Mouse (Mus musculus) heart, embryonic 14.5 days (tissue): ENCODE measurements at regions not wholly inside any gene's neighbourhood (a gene's known extent, or its start where the extent isn't known, plus 50 kb on each side); places are given as distances from the start of the nearest gene placed in this dataset.

ENCODE experiments used
- ATAC-seq: fragments of 200-750 bp; cut with Nextera tagmentation; 2 replicates; pipeline ENCODE4 v1.8.0; 2017; ENCODE audit warnings: low read depth, moderate TSS enrichment; ENCODE audit not compliant: insufficient number of reproducible peaks, insufficient read depth, low FRiP score
- H3K27ac ChIP-seq, 2 experiments: fragments of 200-500 bp in 1 of 2; fragments of 300-500 bp in 1 of 2; sonication (generic) in 1 of 2; replicated peaks in 1 of 2; 2 replicates each; pipeline ENCODE4 v1.5.1; 2012 to 2014; ENCODE audit warnings: low read depth in 2 of 2, low read length in 2 of 2, control low read depth in 1 of 2, mild to moderate bottlenecking in 1 of 2, mixed read lengths in 1 of 2; ENCODE audit not compliant: control insufficient read depth in 1 of 2, insufficient read depth in 1 of 2
- H3K27me3 ChIP-seq: fragments of 300-500 bp; sonication (generic); 2 replicates; pipeline ENCODE4 v1.6.1; 2014; ENCODE audit warnings: mild to moderate bottlenecking, low read length, control low read depth; ENCODE audit not compliant: control insufficient read depth, insufficient read depth
- H3K36me3 ChIP-seq: fragments of 300-500 bp; sonication (generic); 2 replicates; pipeline ENCODE4 v1.6.1; 2014; ENCODE audit warnings: mild to moderate bottlenecking, control low read depth, low read length, mixed read lengths; ENCODE audit not compliant: control insufficient read depth, insufficient read depth
- H3K4me1 ChIP-seq, 2 experiments: fragments of 200-500 bp in 1 of 2; fragments of 300-500 bp in 1 of 2; sonication (generic) in 1 of 2; 2 replicates each; pipeline ENCODE4 v1.6.1; 2012 to 2014; ENCODE audit warnings: low read length in 2 of 2, control low read depth in 1 of 2, mixed read lengths in 1 of 2; ENCODE audit not compliant: control insufficient read depth in 2 of 2, insufficient read depth in 2 of 2
- H3K4me2 ChIP-seq: fragments of 300-500 bp; sonication (generic); 2 replicates; pipeline ENCODE4 v1.6.1; 2014; ENCODE audit warnings: mild to moderate bottlenecking, low read length
- H3K4me3 ChIP-seq, 2 experiments: fragments of 200-500 bp in 1 of 2; fragments of 300-500 bp in 1 of 2; sonication (generic) in 1 of 2; 2 replicates each; pipeline ENCODE4 v1.5.1; 2012 to 2014; ENCODE audit warnings: low read length in 2 of 2, mild to moderate bottlenecking in 2 of 2, control low read depth in 1 of 2, low read depth in 1 of 2, moderate library complexity in 1 of 2; ENCODE audit not compliant: control insufficient read depth in 1 of 2, insufficient read depth in 1 of 2
- H3K9ac ChIP-seq: fragments of 300-500 bp; sonication (generic); 2 replicates; pipeline ENCODE4 v1.6.1; 2014; ENCODE audit warnings: mild to moderate bottlenecking, low read length
- H3K9me3 ChIP-seq: fragments of 300-500 bp; sonication (generic); 2 replicates; pipeline ENCODE4 v1.6.1; 2016; ENCODE audit warnings: low read length, control low read depth; ENCODE audit not compliant: control insufficient read depth
- WGBS: fragments of 180-500 bp; shearing (Covaris S2); extraction: QIAGEN DNeasy Blood & Tissue Kit; methylation state at CpG from one replicate; pipeline ENCODE4 v1.1.7; 2014; 5-methylcytosine and 5-hydroxymethylcytosine counted together

GRCm38 (mm10) chr15:5446756-5447314, 202.8 kb upstream of the Ptger4 start:
- Histone ChIP-seq H3K9ac (no peak overlapping the region), H3K9me3 (no peaks in the 10 kb centered on the region), H3K36me3 (no peaks in the 10 kb centered on the region), H3K4me2 (no peak overlapping the region), H3K27me3 (no peaks in the 10 kb centered on the region), H3K27ac (no peak overlapping the region), H3K4me1 (peaks cover 0 to 7% of the 10 kb centered on the region in 2 experiments; a peak in 2 of 4 replicates), H3K4me3 (no peak overlapping the region)
- no peak for ATAC-seq
- 51% methylated on average over 4 of the region's 4 CpGs for WGBS

DNA sequence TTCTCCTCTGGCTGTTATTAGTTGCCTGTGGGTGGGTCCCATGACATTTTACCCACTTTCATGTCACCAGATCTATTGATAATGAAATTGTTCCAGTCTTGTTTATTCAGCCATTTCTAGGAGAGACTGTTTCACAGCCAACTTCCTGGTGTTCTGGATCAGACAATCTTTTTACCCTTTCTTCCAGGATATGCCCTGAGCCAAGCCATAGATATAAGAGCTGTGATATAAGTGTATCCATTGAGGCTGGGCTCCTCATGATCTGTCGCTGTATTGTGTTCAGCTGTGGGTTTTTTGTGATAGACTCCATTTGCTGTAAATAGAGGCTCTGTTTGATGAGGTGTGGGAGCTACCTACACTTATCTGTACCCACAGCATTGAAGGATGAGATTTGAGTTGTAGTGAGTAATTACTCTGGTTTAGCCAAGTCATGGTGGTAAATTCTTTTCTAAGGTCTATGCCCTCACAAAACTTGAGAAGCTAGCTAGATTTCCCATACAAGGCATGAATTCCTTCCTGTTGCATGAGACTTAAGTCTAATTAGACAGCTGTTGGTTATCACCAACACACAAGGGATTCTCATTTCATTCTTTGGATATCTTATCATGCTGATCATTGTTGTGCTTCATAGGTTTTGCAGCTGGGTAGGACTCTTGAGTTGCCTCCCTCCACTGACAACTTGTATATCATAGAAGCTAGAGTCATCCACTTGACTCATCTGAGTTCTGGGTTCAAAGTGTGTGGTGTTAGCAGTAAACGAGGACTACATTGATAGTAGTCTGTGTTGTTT, 203.9 kb upstream of the Ptger4 start:
- WGBS = 71% methylated on average over 2 of the region's 2 CpGs
- Histone ChIP-seq H3K4me2 (no peak overlapping the region), H3K9ac (no peak overlapping the region), H3K4me3 (no peak overlapping the region), H3K9me3 (no peaks in the 10 kb centered on the region), H3K36me3 (no peaks in the 10 kb centered on the region), H3K27ac (no peak overlapping the region), H3K27me3 (no peaks in the 10 kb centered on the region), H3K4me1 (peaks cover 0 to 7% of the 10 kb centered on the region in 2 experiments; a peak in 2 of 4 replicates)
- no peak for ATAC-seq

GRCm38 (mm10) chr15:5459083-5459482, 215.1 kb upstream of the Ptger4 start:
- no peaks in the 10 kb centered on the region for H3K27me3 ChIP-seq
- no peak overlapping the region for H3K4me2 ChIP-seq
- no peaks in the 10 kb centered on the region for H3K36me3 ChIP-seq
- H3K4me1 ChIP-seq = no peaks in the 10 kb centered on the region
- H3K4me3 ChIP-seq = no peak overlapping the region
- ATAC-seq = no peak
- H3K9me3 ChIP-seq = no peaks in the 10 kb centered on the region
- WGBS = 79% methylated on average over 3 of the region's 3 CpGs
- H3K27ac ChIP-seq = no peak overlapping the region
- no peak overlapping the region for H3K9ac ChIP-seq

DNA sequence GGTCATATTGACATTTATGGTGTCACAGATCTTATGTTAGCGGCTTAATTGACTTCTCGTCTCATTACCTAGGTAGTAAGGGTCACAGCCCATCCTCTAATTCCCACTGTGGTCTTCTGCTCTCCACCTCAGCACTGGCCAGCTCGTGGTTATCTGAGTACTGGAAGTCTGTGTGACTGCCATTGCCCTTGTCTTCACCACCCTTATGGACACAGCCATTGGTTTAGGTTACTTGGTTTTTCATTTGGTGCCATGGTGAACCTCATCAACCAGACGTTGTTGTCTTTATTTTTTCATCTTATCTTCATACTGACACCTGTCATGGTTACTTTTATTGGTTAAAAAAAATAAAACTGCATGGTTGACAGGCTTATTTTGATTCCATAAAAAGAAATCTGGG, 215.6 kb upstream of the Ptger4 start:
- no peaks in the 10 kb centered on the region for H3K4me1 ChIP-seq
- no peaks in the 10 kb centered on the region for H3K9me3 ChIP-seq
- no peak for ATAC-seq
- H3K36me3 ChIP-seq = no peaks in the 10 kb centered on the region
- H3K4me3 ChIP-seq = no peak overlapping the region
- H3K9ac ChIP-seq = no peak overlapping the region
- 82% methylated on average over 4 of the region's 4 CpGs for WGBS
- H3K4me2 ChIP-seq = no peak overlapping the region
- H3K27ac ChIP-seq = no peak overlapping the region
- H3K27me3 ChIP-seq = no peaks in the 10 kb centered on the region

DNA sequence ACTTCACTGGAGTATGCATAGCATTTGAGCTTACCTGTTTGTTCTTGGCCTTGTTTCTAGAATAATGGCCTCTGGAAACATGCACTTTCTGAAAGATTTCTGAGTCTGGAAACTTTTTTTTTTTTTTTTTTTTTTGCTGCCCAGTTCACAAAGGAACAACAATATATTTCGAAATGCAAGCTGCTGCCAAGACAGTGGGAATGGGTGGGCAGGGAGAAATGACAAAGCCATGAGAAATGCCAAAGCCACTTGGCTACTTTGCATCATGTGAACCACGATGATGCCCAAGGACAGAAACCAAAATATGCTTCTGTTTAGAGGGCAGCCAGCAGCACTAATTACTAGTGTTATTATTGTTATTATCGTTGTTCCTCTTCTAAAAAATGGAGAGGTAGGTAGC, 218.7 kb upstream of the Ptger4 start:
- no peak for ATAC-seq
- no peak overlapping the region for H3K4me3 ChIP-seq
- H3K9ac ChIP-seq = no peak overlapping the region
- no peak overlapping the region for H3K27ac ChIP-seq
- WGBS = 74% methylated on average over 3 of the region's 3 CpGs
- H3K4me1 ChIP-seq = no peaks in the 10 kb centered on the region
- H3K36me3 ChIP-seq = no peaks in the 10 kb centered on the region
- H3K9me3 ChIP-seq = no peaks in the 10 kb centered on the region
- H3K4me2 ChIP-seq = no peak overlapping the region
- no peaks in the 10 kb centered on the region for H3K27me3 ChIP-seq

DNA sequence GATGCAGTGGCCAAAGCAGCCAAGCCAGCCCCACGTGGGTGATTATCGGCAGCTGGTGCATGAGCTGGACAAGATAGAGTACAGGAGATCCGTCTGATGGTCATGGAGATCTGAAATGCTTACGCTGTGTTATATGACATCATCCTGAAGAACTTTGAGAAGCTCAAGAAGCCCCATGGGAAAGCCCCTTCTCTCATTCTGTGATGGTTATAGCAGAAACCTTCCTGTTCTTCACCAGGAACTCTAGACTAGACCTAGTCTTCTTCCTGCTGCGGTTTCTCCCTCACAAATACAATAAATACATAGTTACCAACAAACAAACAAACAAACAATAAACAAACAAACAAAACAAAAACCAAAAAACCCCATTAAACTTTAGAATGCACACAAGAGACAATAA, 220.7 kb upstream of the Ptger4 start:
- Histone ChIP-seq H3K36me3 (no peaks in the 10 kb centered on the region), H3K9me3 (no peaks in the 10 kb centered on the region), H3K27ac (no peak overlapping the region), H3K27me3 (no peaks in the 10 kb centered on the region), H3K4me2 (no peak overlapping the region), H3K9ac (no peak overlapping the region), H3K4me1 (no peaks in the 10 kb centered on the region), H3K4me3 (no peak overlapping the region)
- no peak for ATAC-seq
- 81% methylated on average over 5 of the region's 5 CpGs for WGBS

GRCm38 (mm10) chr15:5468535-5469073, 224.6 kb upstream of the Ptger4 start:
- Histone ChIP-seq H3K36me3 (no peaks in the 10 kb centered on the region), H3K4me3 (no peak overlapping the region), H3K9me3 (no peaks in the 10 kb centered on the region), H3K27me3 (no peaks in the 10 kb centered on the region), H3K27ac (no peak overlapping the region), H3K4me1 (no peaks in the 10 kb centered on the region), H3K9ac (no peak overlapping the region), H3K4me2 (no peak overlapping the region)
- no peak for ATAC-seq
- WGBS = 66% methylated on average over 3 of the region's 3 CpGs
